Mouse (Mus musculus) layer of hippocampus, adult 9-11 months (tissue): ENCODE data around the gene Pdc.
"Not testable (repeated sequence)": the region's sequence is repeated elsewhere in the genome, so short reads cannot be mapped to it uniquely, and the experiment has no call there.

Source experiments
- DNase-seq: peaks from one replicate; pipeline ENCODE4 v3.0.0; 2022

The Pdc gene

DNA sequence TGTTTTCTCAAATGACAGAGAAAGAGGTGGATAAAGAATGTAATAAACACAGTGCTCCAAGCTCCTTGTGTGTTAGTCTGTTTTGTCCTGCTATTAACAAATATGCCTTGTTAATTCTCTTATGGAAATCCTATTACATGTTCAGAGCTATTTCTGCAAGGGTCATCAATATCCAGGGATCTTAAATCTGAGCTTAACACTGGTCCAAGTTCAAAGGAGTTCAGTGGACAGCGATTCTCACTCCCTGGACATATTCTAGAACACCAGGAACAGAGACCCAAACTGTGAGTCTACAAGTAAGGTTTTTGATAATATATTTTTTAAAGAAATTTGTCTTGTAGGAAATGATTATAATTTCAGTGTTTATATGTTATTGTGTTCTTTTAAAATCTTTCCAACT, at the start of gene Pdc:
Gene Pdc (plus strand): TSS at position 213 of the 400 bp plus-strand sequence.
- DNase-seq, result no peak

DNA sequence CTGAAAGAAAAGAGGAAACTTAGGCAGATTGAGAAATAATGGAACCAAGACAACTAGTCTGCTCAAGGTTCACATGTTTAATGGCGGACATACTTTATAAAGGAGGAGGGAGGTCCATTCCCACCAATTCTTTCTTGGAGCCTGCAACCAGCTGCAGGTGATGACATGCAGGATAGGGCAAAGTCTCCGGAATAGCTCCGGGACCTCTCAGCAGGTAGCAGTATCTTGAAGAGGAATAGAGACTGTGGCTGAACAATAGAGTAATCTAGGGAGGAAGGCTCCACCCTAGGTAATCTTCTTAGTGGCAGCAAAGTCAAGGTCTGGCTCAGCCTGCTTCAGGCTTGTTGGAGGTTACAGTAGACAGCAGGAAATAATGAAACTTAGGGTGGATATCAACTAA, 25.2 kb upstream of the Pdc start:
- not testable (repeated sequence) for DNase-seq

DNA sequence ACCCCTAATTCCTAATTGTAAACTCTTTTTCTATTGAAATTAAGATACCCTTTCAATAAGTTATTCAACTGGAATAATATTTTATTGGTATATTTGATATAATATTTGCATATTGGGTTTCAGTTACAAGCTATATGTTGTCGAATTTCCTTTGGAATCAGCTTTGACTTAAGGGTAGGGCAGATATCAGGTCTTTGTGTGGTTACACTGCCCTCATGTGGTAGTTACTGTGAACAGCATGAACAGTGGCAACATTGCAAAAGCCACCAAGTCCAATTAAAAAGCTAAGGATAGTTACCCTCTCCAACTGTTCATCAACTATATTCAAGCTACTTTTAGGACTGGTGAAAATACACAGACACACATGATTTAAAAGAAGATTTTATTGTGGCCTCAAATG, 11.6 kb upstream of the Pdc start:
- no peak for DNase-seq

DNA sequence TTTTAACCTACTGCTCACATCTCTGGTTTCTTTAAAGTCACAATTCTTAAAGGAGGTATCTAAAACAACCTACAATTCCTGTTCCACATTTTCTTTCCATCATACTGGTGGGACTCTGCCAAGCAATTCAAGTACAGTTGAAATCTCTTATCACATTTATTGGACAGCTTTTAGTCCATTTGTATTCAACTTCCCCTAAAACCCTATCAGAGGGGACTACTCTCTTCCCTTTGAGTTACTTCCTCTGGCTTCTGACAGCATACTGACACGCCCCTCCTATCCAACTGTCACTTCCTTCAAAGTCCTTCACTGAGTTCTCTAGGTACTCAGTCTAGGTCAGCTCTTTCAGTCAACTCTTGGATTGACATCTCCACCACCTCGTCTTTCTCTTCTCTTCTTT, 15.9 kb downstream of the Pdc start:
- no peak for DNase-seq

DNA sequence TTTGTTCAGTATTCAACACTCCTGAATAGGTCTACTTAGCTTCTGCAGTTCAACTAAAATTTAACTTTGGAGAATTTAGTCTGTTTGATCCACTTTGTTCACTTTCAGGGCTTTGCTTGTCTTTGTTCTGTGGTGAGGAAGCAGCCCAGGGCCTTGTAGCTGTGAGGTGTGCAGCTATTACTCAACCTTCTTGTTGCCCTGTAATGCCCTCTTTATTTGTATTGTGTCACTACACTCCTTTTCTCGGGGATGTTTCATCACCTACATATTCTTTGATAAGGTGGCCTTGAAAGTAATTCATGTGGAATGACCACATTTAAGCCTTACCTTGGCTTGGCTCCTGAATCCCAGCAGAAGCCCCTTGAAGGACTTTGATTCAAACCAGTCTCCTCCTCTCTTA, 41.6 kb downstream of the Pdc start:
- DNase-seq, result no peak

DNA sequence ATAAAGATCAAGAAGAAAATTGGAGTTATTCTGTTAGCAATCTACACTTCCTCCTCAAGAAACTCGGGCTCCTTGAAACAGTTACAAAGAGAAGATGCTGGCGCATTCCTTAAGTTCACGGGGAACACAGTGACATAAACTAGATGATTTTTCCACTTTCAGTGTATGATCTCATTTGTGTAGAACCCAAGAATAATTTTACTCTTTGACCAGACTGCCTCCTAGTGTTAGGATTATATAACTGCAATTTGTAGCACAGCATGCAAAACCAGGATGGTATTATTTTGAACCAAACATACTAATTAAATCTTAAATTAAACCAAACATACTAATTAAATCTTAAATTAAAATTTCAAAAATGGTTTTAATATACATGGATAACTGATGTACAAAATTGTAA, 53.7 kb downstream of the Pdc start:
- no peak for DNase-seq

DNA sequence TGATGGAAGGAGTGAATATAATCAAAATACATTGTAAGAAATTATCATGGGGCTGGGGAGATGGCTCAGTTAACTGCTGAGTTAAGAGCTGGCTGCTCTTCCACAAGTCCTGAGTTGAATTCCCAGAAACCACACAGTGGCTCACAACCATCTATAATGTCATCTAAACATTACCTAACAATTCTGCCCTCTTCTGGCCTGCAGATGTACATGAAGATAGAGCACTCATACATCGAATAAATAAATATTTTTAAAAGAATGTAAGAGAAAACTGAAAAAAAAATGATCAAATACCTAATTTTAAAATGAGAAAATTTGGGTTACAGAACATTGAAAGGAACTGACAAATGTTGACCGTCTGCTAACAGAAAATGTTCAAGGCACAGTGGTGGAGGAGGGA, 55.0 kb downstream of the Pdc start:
- DNase-seq, result no peak
